Mouse (Mus musculus) heart, embryonic 16.5 days (tissue): ENCODE data around the gene Cttnbp2nl. TPM values are rescaled to one million over a fixed set of nuclear protein-coding genes. Genes with fewer than 3 reads are reported as not detected.

Experiments used
- ATAC-seq: fragments of 200-750 bp; cut with Nextera tagmentation; replicated peaks from 2 replicates; pipeline ENCODE4 v1.8.0; 2017; ENCODE audit warnings: moderate number of reproducible peaks; ENCODE audit not compliant: insufficient read depth, low FRiP score; ENCODE audit errors: extremely low read depth
- H3K27ac ChIP-seq: fragments of 300-500 bp; sonication (generic); 2 replicates; pipeline ENCODE4 v1.5.1; 2014; ENCODE audit warnings: mild to moderate bottlenecking, low read length, control low read depth, moderate library complexity
- H3K27me3 ChIP-seq: fragments of 300-500 bp; sonication (generic); 2 replicates; pipeline ENCODE4 v1.6.1; 2014; ENCODE audit warnings: low read length, mixed read lengths; ENCODE audit not compliant: control insufficient read depth, insufficient read depth
- H3K36me3 ChIP-seq: fragments of 300-500 bp; sonication (generic); 2 replicates; pipeline ENCODE4 v1.6.1; 2014; ENCODE audit not compliant: control insufficient read depth, insufficient read depth
- H3K4me1 ChIP-seq: fragments of 300-500 bp; sonication (generic); 2 replicates; pipeline ENCODE4 v1.6.1; 2014; ENCODE audit warnings: low read length, mixed read lengths; ENCODE audit not compliant: control insufficient read depth, insufficient read depth
- H3K4me2 ChIP-seq: fragments of 300-500 bp; sonication (generic); 2 replicates; pipeline ENCODE4 v1.6.1; 2014; ENCODE audit warnings: low read depth, mild to moderate bottlenecking, control low read depth, low read length
- H3K4me3 ChIP-seq: fragments of 300-500 bp; sonication (generic); 2 replicates; pipeline ENCODE4 v1.5.1; 2014; ENCODE audit warnings: mild to moderate bottlenecking, control low read depth, low read length
- H3K9ac ChIP-seq: fragments of 300-500 bp; sonication (generic); 2 replicates; pipeline ENCODE4 v1.6.1; 2014; ENCODE audit warnings: low read length, control low read depth
- H3K9me3 ChIP-seq: fragments of 300-500 bp; sonication (generic); replicated peaks from 2 replicates; pipeline ENCODE4 v1.6.1; 2016; ENCODE audit warnings: low read length; ENCODE audit not compliant: control insufficient read depth
- WGBS: fragments of 180-500 bp; shearing (Covaris S2); extraction: QIAGEN DNeasy Blood & Tissue Kit; methylation state at CpG from one replicate; pipeline ENCODE4 v1.1.7; 2014; 5-methylcytosine and 5-hydroxymethylcytosine counted together
- polyA plus RNA-seq: library from polyadenylated mRNA; unstranded; fragments of >200 nt; fragmentation: Nextera tagmentation; extraction: Ambion mirVana; gene quantifications from 2 replicates; pipeline ENCODE4 v1.2.1, GENCODE M21; 2015

The Cttnbp2nl gene
- polyA plus RNA-seq, 1 experiment from 2014 or later, result 19.4 TPM

GRCm38 (mm10) chr3:105062676-105063075, 9.7 kb upstream of the Cttnbp2nl start:
- Histone ChIP-seq H3K9me3 (no peaks in the 10 kb centered on the region), H3K27me3 (no peaks in the 10 kb centered on the region), H3K4me2 (no peak overlapping the region), H3K27ac (no peak overlapping the region), H3K4me1 (peaks cover 10% of the 10 kb centered on the region; the same call in 1 of the 2 replicates), H3K36me3 (no peaks in the 10 kb centered on the region), H3K4me3 (no peak overlapping the region), H3K9ac (no peak overlapping the region)
- WGBS, result 66% methylated on average over 9 of the region's 9 CpGs
- no peak for ATAC-seq

DNA sequence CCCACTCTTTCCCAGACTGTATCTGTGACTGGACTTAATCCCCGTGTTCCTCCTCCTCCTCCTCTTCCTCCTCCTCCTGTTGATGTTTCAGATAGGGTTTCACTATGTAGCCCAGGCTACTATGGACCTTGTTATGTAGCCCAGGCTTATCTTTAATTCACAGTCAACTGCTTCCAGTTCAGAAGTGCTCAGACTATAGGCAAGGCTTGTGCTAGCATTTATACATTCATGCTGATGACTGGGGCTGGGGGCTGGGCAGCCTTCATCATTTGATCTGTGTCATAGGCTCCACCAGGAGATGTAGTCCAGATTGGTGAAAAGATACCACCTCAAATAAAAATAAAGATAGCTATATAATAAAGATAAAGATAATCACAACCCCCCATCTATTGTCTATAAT, 9.0 kb upstream of the Cttnbp2nl start:
- H3K27ac ChIP-seq, result no peak overlapping the region
- 71% methylated on average over 1 of the region's 1 CpGs for WGBS
- no peak for ATAC-seq

GRCm38 (mm10) chr3:105061496-105061895, 8.6 kb upstream of the Cttnbp2nl start:
- 72% methylated on average over 3 of the region's 3 CpGs for WGBS

More for the DNA sequence above, 9.0 kb upstream of the Cttnbp2nl start:
- H3K9me3 ChIP-seq, result no peaks in the 10 kb centered on the region
- no peak overlapping the region for H3K9ac ChIP-seq
- no peak overlapping the region for H3K4me3 ChIP-seq
- peaks cover 10% of the 10 kb centered on the region; the same call in 1 of the 2 replicates for H3K4me1 ChIP-seq
- no peaks in the 10 kb centered on the region for H3K36me3 ChIP-seq
- H3K4me2 ChIP-seq, result no peak overlapping the region
- no peaks in the 10 kb centered on the region for H3K27me3 ChIP-seq

DNA sequence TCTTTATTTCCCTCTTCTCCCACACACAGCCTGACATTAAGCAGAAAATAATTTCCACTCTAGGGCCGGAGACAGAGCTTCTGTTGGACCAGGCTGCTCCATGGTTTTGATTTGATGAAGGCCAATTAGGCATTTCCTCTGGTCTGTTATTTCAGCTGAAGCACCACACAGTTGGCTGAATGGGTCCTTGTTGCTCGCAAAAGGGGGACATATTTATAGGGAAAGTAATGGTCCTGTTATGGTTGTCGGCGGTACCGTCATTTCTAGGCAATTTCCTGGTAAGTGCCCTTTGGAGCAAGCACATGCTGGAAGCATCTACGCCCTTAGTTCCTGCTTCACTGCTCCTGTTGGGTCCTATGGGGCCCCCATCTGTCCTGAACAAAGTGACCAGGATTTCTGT, 8.0 kb upstream of the Cttnbp2nl start:
- Histone ChIP-seq H3K4me3 (no peak overlapping the region), H3K4me1 (peaks cover 10% of the 10 kb centered on the region)

More at GRCm38 (mm10) chr3:105061496-105061895, 8.6 kb upstream of the Cttnbp2nl start:
- no peaks in the 10 kb centered on the region for H3K9me3 ChIP-seq
- H3K4me1 ChIP-seq, result peaks cover 10% of the 10 kb centered on the region; the same call in 1 of the 2 replicates
- no peak for ATAC-seq
- H3K9ac ChIP-seq, result no peak overlapping the region
- H3K27me3 ChIP-seq, result no peaks in the 10 kb centered on the region
- H3K27ac ChIP-seq, result no peak overlapping the region
- no peaks in the 10 kb centered on the region for H3K36me3 ChIP-seq
- H3K4me3 ChIP-seq, result no peak overlapping the region
- no peak overlapping the region for H3K4me2 ChIP-seq

DNA sequence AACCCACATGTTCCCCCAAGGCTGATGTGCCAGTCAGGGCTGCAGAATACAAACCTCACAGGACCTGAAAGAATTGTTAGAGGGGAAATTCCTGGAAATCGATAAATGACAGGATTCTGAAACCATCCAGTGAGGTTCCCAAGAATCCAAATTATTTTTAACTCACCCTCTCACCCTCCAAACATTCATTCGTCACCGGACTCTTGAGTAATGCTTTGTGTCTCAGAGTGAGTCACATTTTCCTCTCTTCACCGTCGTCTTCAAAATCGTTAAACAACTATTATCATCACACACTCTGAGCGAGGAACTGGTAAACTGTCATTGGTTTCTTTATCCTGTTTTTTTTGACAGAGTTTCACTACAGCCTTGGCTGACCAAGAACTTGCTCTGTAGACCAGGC, 7.0 kb upstream of the Cttnbp2nl start:
- Histone ChIP-seq H3K4me1 (peaks cover 18% of the 10 kb centered on the region), H3K9me3 (no peaks in the 10 kb centered on the region)

More for the DNA sequence above, 8.0 kb upstream of the Cttnbp2nl start:
- no peak for ATAC-seq
- Histone ChIP-seq H3K36me3 (no peaks in the 10 kb centered on the region), H3K4me2 (no peak overlapping the region), H3K27me3 (no peaks in the 10 kb centered on the region), H3K9me3 (no peaks in the 10 kb centered on the region), H3K27ac (no peak overlapping the region), H3K9ac (no peak overlapping the region)
- WGBS, result 69% methylated on average over 6 of the region's 6 CpGs

GRCm38 (mm10) chr3:105058627-105059513, 5.9 kb upstream of the Cttnbp2nl start:
- H3K9ac ChIP-seq, result peak overlapping the region; percentile 66
- H3K36me3 ChIP-seq, result no peaks in the 10 kb centered on the region
- H3K27ac ChIP-seq, result 0 out of 2 replicates have a peak overlapping the region, but pooled peaks have one; percentile 11
- H3K27me3 ChIP-seq, result no peaks in the 10 kb centered on the region
- peaks cover 29% of the 10 kb centered on the region for H3K4me1 ChIP-seq
- WGBS, result 12% methylated on average over 25 of the region's 25 CpGs
- H3K4me3 ChIP-seq, result peak overlapping the region; percentile 47
- peak; percentile 18; the same call in 1 of the 2 replicates for ATAC-seq
- peak overlapping the region; percentile 71 for H3K4me2 ChIP-seq
- no peaks in the 10 kb centered on the region for H3K9me3 ChIP-seq

More for the DNA sequence above, 7.0 kb upstream of the Cttnbp2nl start:
- Histone ChIP-seq H3K36me3 (no peaks in the 10 kb centered on the region), H3K27me3 (no peaks in the 10 kb centered on the region), H3K9ac (no peak overlapping the region), H3K27ac (no peak overlapping the region), H3K4me2 (no peak overlapping the region), H3K4me3 (no peak overlapping the region)
- WGBS, result 25% methylated on average over 7 of the region's 7 CpGs
- ATAC-seq, result no peak

DNA sequence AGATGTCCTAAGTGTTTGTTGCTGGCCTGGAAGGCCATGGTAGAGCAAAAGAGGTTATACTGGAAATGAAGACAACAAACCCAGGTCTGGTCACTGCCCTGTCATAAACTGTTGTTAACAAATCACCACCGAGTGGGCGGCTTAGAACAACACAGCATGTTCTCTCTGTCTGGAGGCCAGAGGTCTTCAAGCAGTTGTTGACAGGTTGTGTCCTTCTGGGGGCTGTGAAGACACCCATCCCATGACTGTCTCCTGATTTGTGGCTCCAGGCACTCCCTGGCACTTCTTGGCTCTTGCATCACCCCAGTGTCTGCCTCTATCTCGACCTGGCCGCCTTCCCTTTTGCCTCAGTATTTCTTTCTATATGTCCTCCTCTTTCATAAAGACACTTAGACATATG, 2.7 kb upstream of the Cttnbp2nl start:
- Histone ChIP-seq H3K4me1 (peaks cover 40% of the 10 kb centered on the region), H3K4me2 (no peak overlapping the region), H3K9me3 (no peaks in the 10 kb centered on the region), H3K27ac (peak overlapping the region; percentile 94), H3K27me3 (no peaks in the 10 kb centered on the region), H3K9ac (no peak overlapping the region), H3K4me3 (no peak overlapping the region), H3K36me3 (no peaks in the 10 kb centered on the region)
- ATAC-seq, result no peak
- 30% methylated on average over 4 of the region's 4 CpGs for WGBS

DNA sequence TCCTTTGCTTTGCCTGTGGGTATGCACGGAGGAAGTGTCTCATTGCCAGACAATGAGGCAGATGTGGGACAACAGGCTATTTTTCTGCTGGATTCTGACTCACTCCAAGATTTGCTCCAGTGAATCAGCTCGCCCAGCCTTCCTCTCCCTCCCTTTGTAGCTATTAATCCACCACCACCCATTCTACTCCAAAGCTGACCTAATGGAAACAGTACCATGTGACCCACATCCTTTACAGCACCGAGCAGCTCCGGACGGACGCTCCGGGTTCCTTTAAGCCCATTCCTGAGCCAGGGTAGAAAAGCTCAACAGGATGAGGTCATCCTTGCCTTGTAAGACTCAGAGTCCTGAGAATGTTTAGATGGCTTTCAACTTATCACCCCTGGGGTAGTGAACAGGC, 2.0 kb upstream of the Cttnbp2nl start:
- Histone ChIP-seq H3K9ac (peak overlapping the region; percentile 49; the same call in 1 of the 2 replicates), H3K9me3 (no peaks in the 10 kb centered on the region), H3K4me2 (peak overlapping the region; percentile 43), H3K4me3 (no peak overlapping the region), H3K36me3 (no peaks in the 10 kb centered on the region; the same call in 1 of the 2 replicates), H3K4me1 (peaks cover 43% of the 10 kb centered on the region), H3K27ac (peak overlapping the region; percentile 94), H3K27me3 (no peaks in the 10 kb centered on the region)
- peak; percentile 44 for ATAC-seq
- 12% methylated on average over 7 of the region's 7 CpGs for WGBS

- H3K27ac ChIP-seq, result peak overlapping the region; percentile 94
- peaks cover 47% of the 10 kb centered on the region for H3K4me1 ChIP-seq
- H3K4me2 ChIP-seq, result peak overlapping the region; percentile 82
- no peaks in the 10 kb centered on the region; the same call in 1 of the 2 replicates for H3K36me3 ChIP-seq
- no peaks in the 10 kb centered on the region for H3K27me3 ChIP-seq
- ATAC-seq, result no peak
- 47% methylated on average over 4 of the region's 4 CpGs for whole genome bisulfite sequencing
- peak overlapping the region; percentile 89 for H3K4me3 ChIP-seq
- H3K9me3 ChIP-seq, result no peaks in the 10 kb centered on the region
- H3K9ac ChIP-seq, result peak overlapping the region; percentile 62
Measured at GRCm38 (mm10) chr3:105053698-105054001, 704 bp upstream of the Cttnbp2nl start.
